Mouse (Mus musculus): ENCODE data around the gene Naif1.
A peak's percentile ranks its signal among the peaks of the same experiment; 100 is the strongest.

Naif1 gene

DNA sequence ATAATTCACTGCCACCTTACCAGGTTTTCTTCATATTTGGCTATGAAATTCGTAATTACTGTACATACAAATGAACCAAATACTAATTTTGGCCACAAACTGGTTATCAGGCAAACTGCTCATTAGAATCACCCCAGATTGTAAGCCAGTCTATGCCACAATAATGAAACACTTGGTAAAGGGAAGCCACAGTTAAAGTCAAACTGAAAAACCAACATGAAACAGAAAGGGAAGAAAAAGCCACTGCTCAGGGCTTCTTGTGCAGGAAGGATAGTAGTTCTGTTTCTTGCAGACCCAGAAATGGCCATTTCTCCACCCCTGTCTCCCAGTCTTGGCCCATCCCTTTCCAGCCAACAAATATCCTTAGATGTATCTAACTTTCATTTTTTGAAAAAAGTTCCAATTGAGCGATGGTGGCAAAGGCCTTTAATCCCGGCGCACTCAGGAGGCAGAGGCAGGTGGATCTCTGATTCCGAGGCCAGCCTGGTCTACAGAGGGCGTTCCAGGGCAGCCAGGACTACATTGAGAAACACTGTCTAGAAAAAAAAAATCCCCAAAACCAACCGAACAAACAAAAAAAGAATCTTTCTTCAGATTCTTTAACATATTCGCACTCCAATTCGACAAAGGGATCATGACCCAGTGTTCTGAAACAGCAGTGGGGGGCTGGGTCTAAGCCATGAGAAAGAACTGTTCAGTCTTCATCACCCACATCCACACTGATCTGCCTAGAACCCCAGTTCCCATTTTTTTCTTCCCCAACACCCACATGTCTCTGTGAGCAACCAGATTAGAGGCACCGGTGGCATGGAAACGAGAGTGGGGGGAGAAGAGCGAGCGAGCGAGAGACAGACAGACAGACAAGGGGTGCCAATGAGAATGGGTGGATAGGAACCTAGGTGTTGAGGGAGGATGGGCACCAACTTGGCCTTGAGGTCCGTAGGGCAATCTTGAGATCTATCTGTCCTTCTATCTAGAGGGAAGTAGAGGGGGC is at the start of gene Naif1:
Naif1 (plus strand) TSS at position 697 of the 994 bp plus-strand sequence.
- peak in 1 of 2 experiments; percentile 6 for DNase-seq (ENCODE audit: low read depth in 1 of 2, low spot score in 2 of 2)

GRCm38 (mm10) chr2:32404663-32405062 is 45.6 kb upstream of the Naif1 start:
- DNase-seq (ENCODE audit: low read depth in 1 of 2, low spot score in 2 of 2), result peak; percentile 81 to 88

- DNase-seq (ENCODE audit: low read depth in 1 of 2, low spot score in 2 of 2), result no peak
Measured at GRCm38 (mm10) chr2:32407144-32407824, 43.0 kb upstream of the Naif1 start.

GRCm38 (mm10) chr2:32408429-32409424 is 41.5 kb upstream of the Naif1 start:
- DNase-seq (ENCODE audit: low read depth in 1 of 2, low spot score in 2 of 2), result no peak

DNA sequence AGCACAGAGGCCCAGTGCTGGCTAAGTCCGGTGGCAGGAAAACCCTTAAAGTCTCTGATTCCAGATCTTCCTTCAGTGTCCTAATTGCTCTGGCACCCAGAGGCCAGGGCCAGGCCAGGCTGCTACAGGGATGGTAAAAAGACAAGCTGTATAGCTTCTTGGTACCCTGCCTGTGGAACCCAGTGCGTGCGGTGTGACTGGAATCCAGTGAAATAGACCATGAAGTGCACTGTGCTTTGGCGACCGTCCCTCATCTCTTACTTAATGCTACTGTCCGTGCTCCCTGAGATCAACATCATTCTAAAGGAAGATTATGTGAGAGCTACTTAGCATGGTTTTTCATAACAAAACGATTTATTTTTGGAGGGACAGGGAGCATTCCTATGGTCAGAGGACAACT is 38.9 kb upstream of the Naif1 start:
- DNase-seq (ENCODE audit: low read depth in 1 of 2, low spot score in 2 of 2), result no peak

DNA sequence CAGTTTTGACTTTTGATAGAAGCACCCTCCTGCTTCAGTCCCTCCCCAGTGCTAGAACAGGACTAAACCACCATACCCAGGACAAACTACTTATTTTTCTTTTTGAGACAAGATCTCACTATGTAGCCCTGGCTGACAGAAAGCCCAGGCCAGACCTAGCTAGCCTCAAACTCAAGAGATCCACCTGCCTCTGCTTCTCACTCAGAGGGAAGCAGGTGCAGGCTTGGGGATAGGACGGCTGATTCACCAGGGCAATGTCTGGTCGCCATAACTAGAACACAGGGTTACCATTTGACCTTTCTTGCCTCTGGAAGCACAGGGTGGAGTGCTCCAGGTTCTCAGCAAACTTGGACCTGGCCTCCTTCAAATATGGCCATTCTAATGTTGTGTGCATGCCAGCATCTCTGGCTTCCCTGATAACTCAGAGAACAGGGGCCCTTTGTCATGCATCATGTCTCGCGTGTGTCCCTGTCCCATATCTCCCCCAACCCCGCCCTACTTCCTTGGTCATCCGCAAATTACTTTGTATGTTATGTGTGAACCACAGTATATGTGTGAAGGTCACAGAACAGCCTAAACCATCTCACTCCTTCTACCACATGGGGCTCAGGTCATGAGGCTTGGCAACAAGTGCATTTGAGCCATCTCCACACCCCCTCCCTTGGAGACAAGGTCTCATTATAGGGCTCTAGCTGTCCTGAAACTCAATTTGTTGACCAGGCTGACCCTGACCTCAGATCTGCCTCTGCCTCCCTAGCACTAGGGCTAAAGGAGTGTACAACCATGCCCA is 37.3 kb upstream of the Naif1 start:
- DNase-seq (ENCODE audit: low read depth in 1 of 2, low spot score in 2 of 2), result no peak

DNA sequence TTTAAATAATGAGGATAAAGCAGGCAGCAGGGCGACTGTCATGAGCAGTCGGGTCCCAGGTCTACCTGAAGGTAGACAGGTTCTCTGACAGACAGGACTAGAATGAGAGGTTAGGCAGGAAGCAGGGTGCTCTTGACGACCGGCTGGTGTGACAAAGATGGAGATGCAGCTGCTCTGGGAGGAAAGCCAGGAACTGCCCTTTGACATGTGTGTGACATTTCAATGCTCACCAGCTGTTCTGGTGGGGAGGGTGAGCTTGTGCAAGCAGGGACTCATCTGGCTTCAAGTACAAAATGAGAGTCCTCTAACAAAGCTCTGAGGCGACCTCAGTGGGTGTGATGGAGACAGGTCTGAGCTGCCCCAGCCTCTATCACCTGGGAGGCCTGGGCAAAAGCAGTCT is 36.3 kb upstream of the Naif1 start:
- DNase-seq (ENCODE audit: low read depth in 1 of 2, low spot score in 2 of 2), result no peak

DNA sequence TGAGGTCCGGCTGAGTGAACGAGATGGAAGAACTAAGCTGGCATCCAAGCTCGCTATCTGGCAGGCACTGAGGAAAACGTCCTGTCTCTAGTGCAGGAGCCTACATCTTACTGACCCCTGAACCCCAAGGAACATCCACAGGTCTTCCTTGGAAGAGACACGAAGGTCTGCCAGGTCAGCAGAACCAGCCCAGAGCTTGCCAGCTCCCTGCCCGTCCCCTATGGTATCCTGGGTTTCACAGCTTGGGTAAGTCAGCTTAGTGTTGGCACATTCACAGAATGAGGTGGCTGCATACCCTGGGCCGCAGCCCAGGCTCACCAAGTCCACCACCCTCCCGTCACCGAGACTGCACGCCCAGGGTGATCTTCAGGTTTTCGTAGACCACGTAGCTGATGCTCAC is 34.5 kb upstream of the Naif1 start:
- no peak for DNase-seq (ENCODE audit: low read depth in 1 of 2, low spot score in 2 of 2)

GRCm38 (mm10) chr2:32416556-32416955 is 33.7 kb upstream of the Naif1 start:
- no peak for DNase-seq (ENCODE audit: low read depth in 1 of 2, low spot score in 2 of 2)

GRCm38 (mm10) chr2:32417486-32417885 is 32.8 kb upstream of the Naif1 start:
- DNase-seq (ENCODE audit: low read depth in 1 of 2, low spot score in 2 of 2), result no peak

DNA sequence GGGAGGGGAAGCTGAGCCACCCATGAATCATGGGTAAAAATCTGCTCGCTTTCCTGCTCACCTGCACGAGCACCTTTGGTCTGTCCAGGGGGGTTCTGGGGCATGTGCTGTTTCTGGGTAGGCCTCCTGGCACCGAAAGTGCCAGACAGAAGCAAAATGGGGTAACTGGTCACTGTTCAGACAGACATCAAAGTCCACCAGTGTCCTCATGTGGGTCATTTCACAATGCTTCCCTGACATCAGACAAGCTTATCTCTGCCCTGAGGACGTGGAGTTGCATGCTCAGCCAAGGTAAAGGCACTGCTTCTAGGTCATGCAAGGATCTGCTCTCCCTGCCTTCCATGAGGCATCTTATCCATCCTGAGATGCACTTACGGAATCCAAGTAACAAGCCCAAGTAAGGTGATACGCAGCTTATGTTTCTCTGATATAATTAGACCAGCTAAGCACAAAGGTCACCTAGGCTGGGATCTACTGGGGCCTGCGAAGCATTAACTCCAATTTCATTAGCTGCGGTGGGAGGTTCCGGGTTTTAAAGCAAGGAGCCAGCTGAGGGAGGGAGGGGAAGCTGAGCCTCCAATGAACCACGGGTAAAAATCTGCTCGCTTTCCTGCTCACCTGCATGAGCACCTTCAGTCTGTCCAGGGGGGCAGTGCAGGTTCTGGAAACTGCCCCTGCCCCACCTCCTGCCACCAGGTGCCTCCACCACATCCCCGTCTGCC is 31.7 kb upstream of the Naif1 start:
- no peak for DNase-seq (ENCODE audit: low read depth in 1 of 2, low spot score in 2 of 2)

GRCm38 (mm10) chr2:32419359-32419758 is 30.9 kb upstream of the Naif1 start:
- no peak for DNase-seq (ENCODE audit: low read depth in 1 of 2, low spot score in 2 of 2)

DNA sequence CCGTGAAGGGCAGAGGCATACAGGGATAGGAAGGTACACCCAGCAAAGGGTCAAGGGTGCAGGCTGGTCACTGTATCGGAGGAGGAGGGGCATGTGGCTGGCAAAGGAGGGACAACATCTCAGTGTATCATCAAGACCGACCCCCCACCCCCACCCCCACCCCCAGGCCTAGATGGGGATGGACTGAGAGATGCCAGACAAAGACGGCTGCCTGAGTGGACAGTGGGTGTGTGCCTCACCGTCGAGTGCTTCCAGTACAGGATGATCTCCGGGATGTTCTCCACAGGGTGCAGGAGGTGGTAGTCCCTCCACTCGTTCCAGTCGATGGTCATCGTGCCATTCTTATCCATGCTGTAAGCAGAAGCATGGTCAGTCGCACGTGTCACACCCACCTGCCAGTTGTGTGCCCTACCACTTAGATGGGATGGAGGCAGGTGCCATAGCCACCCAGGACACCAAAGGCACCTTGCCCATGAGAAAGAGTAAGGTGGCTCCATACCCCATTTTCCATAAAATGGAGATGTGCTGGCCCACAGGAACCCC is 30.1 kb upstream of the Naif1 start:
- no peak for DNase-seq (ENCODE audit: low read depth in 1 of 2, low spot score in 2 of 2)

- DNase-seq (ENCODE audit: low read depth in 1 of 2, low spot score in 2 of 2), result no peak
Measured at GRCm38 (mm10) chr2:32420647-32421046, 29.6 kb upstream of the Naif1 start.

GRCm38 (mm10) chr2:32421851-32422251 is 28.4 kb upstream of the Naif1 start:
- DNase-seq (ENCODE audit: low read depth in 1 of 2, low spot score in 2 of 2), result no peak

DNA sequence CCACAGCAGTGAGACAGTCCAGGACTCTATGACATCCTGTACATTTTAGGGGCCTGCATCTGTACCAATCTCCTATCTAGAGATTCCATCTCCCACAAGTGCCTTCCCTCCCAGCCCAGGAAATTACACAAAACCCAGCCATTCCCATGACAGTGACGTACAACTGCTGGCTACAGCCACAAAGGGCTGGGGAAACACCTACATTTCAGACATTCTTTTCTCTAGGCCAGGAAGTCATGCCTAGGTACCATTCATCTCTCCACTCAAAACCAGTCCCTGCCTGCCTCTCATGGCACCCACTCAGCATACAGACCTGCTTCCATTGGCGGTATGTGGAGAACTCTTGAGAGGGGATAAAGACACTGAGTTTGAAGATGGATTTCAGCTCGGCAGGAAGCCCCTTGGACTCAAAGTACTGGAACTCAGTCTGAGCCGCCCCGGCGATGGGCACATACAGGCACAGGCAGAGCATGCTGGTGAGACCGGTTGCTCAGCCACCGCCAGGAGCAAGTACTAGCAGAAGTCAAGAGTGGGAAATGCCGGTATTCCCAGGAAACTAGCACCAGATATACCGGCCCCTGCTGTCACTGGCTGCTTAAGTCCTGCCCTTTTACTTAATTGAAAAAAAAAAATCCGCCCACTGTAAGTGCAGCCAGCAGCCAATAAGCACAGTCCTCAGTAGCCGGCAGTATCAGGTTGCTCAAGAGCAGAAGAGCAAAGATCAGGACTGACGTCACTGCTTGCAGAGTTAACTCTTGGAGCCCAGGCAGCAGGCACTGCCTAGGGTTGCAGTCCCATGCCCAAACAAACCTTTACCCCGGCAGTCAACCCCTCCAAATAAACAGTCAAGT is 26.6 kb upstream of the Naif1 start:
- peak in 1 of 2 experiments; percentile 35 for DNase-seq (ENCODE audit: low read depth in 1 of 2, low spot score in 2 of 2)

- DNase-seq (ENCODE audit: low read depth in 1 of 2, low spot score in 2 of 2), result no peak
Measured at GRCm38 (mm10) chr2:32424796-32425195, 25.5 kb upstream of the Naif1 start.

GRCm38 (mm10) chr2:32425568-32425967 is 24.7 kb upstream of the Naif1 start:
- no peak for DNase-seq (ENCODE audit: low read depth in 1 of 2, low spot score in 2 of 2)
